Mouse (Mus musculus): ENCODE results near the gene Klk1. TPM values are rescaled to one million over a fixed set of nuclear protein-coding genes. Genes with fewer than 3 reads are reported as not detected.

The Klk1 gene
- not detected for polyA plus RNA-seq (2017; shearing (Covaris generic))

GRCm38 (mm10) chr7:44225076-44225475 lies at the start of gene Klk1:
Gene Klk1, plus strand, starts transcription at chr7:44225360.

DNA sequence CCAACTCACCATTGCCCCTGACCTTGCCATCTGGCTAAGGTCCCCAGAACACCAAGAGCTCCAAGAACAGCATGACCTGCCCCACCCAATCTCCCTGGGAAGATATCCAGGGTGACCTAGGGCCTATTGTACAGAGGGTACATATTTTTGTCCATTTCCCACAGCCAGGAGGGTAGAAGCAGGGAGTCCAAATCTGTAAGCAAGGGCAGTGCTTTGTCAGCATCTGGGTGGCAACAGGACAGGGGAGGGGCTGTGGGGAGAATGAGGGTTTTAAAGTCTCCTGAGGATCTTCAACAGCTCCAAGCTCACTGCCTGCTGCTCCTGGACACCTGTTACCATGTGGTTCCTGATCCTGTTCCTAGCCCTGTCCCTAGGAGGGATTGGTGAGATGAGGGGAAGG lies 37.2 kb upstream of the Klk1 start, which contains the start of gene Klk1b24:
Klk1b24 (plus strand) TSS at position 301 of the 400 bp plus-strand sequence.

DNA sequence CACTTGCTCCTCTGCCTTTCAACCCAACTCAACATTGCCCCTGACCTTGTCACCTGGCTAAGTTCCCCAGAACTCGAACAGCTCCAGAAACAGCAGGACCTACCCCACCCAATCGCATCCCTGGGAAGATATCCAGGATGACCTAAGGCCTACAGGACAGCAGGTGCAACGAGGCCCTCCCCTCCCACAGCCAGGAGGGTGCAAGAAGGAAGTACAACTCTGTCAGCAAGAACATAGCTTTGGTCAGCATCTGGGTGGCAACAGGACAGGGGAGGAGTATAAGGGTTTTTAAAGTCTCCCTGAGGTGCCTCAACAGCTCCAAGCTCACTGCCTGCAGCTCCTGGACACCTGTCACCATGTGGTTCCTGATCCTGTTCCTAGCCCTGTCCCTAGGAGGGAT lies 27.3 kb upstream of the Klk1 start, which contains the start of gene Klk1b3:
Klk1b3 (plus strand) TSS at position 301 of the 400 bp plus-strand sequence.

GRCm38 (mm10) chr7:44207135-44207534 lies 18.0 kb upstream of the Klk1 start, which contains the start of gene Klk1b4:
Gene Klk1b4, plus strand, starts transcription at chr7:44207435.

GRCm38 (mm10) chr7:44215645-44216044 lies 9.5 kb upstream of the Klk1 start, which contains the start of gene Klk1b5:
Gene Klk1b5, plus strand, starts transcription at chr7:44215945.

DNA sequence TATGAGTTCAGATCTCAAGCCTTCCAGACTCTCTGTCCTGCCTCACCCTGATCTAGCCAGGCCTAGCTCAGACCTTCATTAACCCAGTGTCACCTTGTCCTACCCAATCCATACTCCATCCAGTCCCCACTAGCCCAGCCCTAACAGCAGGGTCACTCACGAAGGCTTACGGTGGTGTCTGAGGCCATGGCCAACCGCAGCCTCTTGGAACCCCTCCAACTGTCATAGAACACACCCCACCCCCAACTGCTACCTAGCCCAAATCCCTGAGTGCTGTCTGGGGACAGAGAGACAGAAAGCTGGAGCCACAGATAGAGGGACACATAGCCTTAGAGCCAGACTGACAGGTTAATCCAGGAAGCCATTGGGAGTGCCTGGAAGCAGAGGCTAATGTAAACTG lies 10.7 kb downstream of the Klk1 start, which contains the start of gene Gm36864:
Gm36864 (plus strand) TSS at position 269 of the 400 bp plus-strand sequence.

GRCm38 (mm10) chr7:44246055-44246983 lies 21.2 kb downstream of the Klk1 start, which contains the start of the genes 1700028J19Rik and 2410002F23Rik:
Gene 1700028J19Rik, minus strand, starts transcription at chr7:44246695.
Gene 2410002F23Rik, plus strand, starts transcription at chr7:44246722.

DNA sequence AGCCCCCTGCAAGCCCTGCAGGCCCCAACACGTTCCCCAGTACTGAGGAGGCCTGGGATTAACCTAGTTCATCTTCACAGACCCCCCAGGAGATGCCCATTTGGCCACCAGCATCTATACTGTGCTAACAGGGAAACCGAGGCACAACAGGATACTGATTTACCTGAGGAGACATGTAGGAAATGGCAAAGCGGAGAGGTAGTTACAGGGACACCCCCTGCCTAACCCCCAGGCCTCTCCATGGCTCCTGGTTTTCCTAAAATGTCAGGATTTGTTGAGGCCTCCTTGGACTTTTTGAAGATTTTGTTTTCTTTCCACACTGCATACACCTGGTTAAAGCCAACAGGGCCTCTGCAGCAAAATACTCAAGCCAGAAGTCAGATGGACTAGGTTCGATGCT lies 32.1 kb downstream of the Klk1 start, which contains the start of gene Acp4:
Acp4 (minus strand) TSS at position 101 of the 400 bp plus-strand sequence.

DNA sequence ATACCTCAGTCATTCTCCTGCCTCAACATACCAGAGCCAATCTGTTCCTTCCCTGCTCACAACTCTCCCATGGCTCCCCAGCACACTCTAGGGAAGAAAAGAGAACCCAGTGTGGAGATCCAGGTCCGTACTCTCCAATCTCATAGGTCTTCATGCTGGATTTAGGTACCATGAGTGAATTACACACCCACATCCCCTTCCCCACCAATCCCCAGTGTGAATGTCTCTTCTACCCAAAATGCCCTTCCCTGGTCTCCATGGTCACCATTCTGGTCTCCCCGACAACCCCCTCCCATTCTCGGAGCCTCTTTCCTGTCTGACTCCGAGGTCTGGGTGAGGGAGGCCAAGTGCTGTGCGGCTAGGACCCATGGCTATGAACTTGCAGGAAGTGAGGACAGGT lies 36.0 kb downstream of the Klk1 start, which contains the start of gene Gm15517:
Gm15517 (plus strand) TSS at position 301 of the 400 bp plus-strand sequence.

Other genes with a start within 250 kb of the Klk1 start
- 0.55 TPM for gene Klk1b9, start 249.3 kb upstream of the Klk1 start, polyA plus RNA-seq (2017; shearing (Covaris generic))
- gene Klk1b11, start 229.5 kb upstream of the Klk1 start, polyA plus RNA-seq (2017; shearing (Covaris generic)), result not detected
- gene Klk1b26, start 213.2 kb upstream of the Klk1 start, polyA plus RNA-seq (2017; shearing (Covaris generic)), result not detected
- gene Klk1b27, start 173.1 kb upstream of the Klk1 start, polyA plus RNA-seq (2017; shearing (Covaris generic)), result 1.2 TPM
- not detected for gene Klk1b21, start 123.0 kb upstream of the Klk1 start, polyA plus RNA-seq (2017; shearing (Covaris generic))
- not detected for gene Klk1b22, start 112.7 kb upstream of the Klk1 start, polyA plus RNA-seq (2017; shearing (Covaris generic))
- gene Klk1b16, start 88.6 kb upstream of the Klk1 start, polyA plus RNA-seq (2017; shearing (Covaris generic)), result not detected
- not detected for gene Klk1b24, start 37.1 kb upstream of the Klk1 start, polyA plus RNA-seq (2017; shearing (Covaris generic))
- gene Klk1b3, start 27.2 kb upstream of the Klk1 start, polyA plus RNA-seq (2017; shearing (Covaris generic)), result not detected
- not detected for gene Klk1b4, start 17.9 kb upstream of the Klk1 start, polyA plus RNA-seq (2017; shearing (Covaris generic))
- not detected for gene Klk1b5, start 9.4 kb upstream of the Klk1 start, polyA plus RNA-seq (2017; shearing (Covaris generic))
- gene Gm36864, start 10.8 kb downstream of the Klk1 start, polyA plus RNA-seq (2017; shearing (Covaris generic)), result not detected
- 2.1 TPM for gene 1700028J19Rik, start 21.3 kb downstream of the Klk1 start, polyA plus RNA-seq (2017; shearing (Covaris generic))
- 189 TPM for gene 2410002F23Rik, start 21.4 kb downstream of the Klk1 start, polyA plus RNA-seq (2017; shearing (Covaris generic))
- 0.28 TPM for gene Acp4, start 32.0 kb downstream of the Klk1 start, polyA plus RNA-seq (2017; shearing (Covaris generic))
- gene Gm15517, start 36.1 kb downstream of the Klk1 start, polyA plus RNA-seq (2017; shearing (Covaris generic)), result not detected
- gene Clec11a, start 81.5 kb downstream of the Klk1 start, polyA plus RNA-seq (2017; shearing (Covaris generic)), result 0.31 TPM
- 0.16 TPM for gene Shank1, start 84.9 kb downstream of the Klk1 start, polyA plus RNA-seq (2017; shearing (Covaris generic))
- 0.28 TPM for gene Syt3, start 158.7 kb downstream of the Klk1 start, polyA plus RNA-seq (2017; shearing (Covaris generic))
- 0.71 TPM for gene 1700008O03Rik, start 160.5 kb downstream of the Klk1 start, polyA plus RNA-seq (2017; shearing (Covaris generic))
- gene Lrrc4b, start 203.7 kb downstream of the Klk1 start, polyA plus RNA-seq (2017; shearing (Covaris generic)), result not detected
- 0.28 TPM for gene Aspdh, start 240.0 kb downstream of the Klk1 start, polyA plus RNA-seq (2017; shearing (Covaris generic))
- gene Josd2, start 242.6 kb downstream of the Klk1 start, polyA plus RNA-seq (2017; shearing (Covaris generic)), result 111 TPM

Data from CD4-positive, CD25-positive, alpha-beta regulatory T cell (primary cell).